Mouse (Mus musculus): ENCODE results near the gene Tmem130. TPM values are rescaled to one million over a fixed set of nuclear protein-coding genes. Genes with fewer than 3 reads are reported as not detected.

Tmem130 gene
- polyA plus RNA-seq (2014; fragmentation: Nextera tagmentation; extraction: Ambion mirVana), result 20.1 and 22.9 TPM in 2 replicates

GRCm38 (mm10) chr5:144761161-144761868 lies at the start of gene Tmem130:
Tmem130 (minus strand) TSS chr5:144761818.
- H3K4me1 ChIP-seq (replicated peaks; ENCODE audit: control insufficient read depth, insufficient read depth, low read length), result 0 out of 2 replicates have a peak, but pooled peaks cover 3% of the 10 kb centered on the region
- peak within 1 kb of the TSS; percentile 48 for H3K9ac ChIP-seq (ENCODE audit: low read depth, low read length)
- H3K27ac ChIP-seq (ENCODE audit: low read depth, low read length), result no peak within 1 kb of the TSS
- ATAC-seq (ENCODE audit: low FRiP score) (peak; percentile 72), DNase-seq (ENCODE audit: low spot score) (peak; percentile 61)
- WGBS, result 2% methylated on average over 35 of the region's 38 CpGs
- H3K9me3 ChIP-seq (ENCODE audit: control insufficient read depth, low read length), result no peaks in the 10 kb centered on the region
- H3K4me2 ChIP-seq (replicated peaks; ENCODE audit: low read depth, low read length), result peak within 1 kb of the TSS; percentile 63
- H3K27me3 ChIP-seq (ENCODE audit: control insufficient read depth, insufficient read depth, low read length), result no peaks in the 10 kb centered on the region; the same call in 1 of the 2 replicates
- peak within 1 kb of the TSS; percentile 33 for H3K4me3 ChIP-seq (ENCODE audit: low read depth, low read length)
- no peaks in the 10 kb centered on the region for H3K36me3 ChIP-seq (ENCODE audit: control insufficient read depth, insufficient read depth, low read length)

GRCm38 (mm10) chr5:144806931-144807330 lies 45.3 kb upstream of the Tmem130 start:
- no peaks in the 10 kb centered on the region for H3K4me1 ChIP-seq (replicated peaks; ENCODE audit: control insufficient read depth, insufficient read depth, low read length)
- ATAC-seq (ENCODE audit: low FRiP score) (no peak), DNase-seq (ENCODE audit: low spot score) (no peak)
- no peaks in the 10 kb centered on the region for H3K9me3 ChIP-seq (ENCODE audit: control insufficient read depth, low read length)
- H3K4me2 ChIP-seq (replicated peaks; ENCODE audit: low read depth, low read length), result no peak overlapping the region
- no peak overlapping the region for H3K9ac ChIP-seq (ENCODE audit: low read depth, low read length)
- peaks cover 50% of the 10 kb centered on the region for H3K36me3 ChIP-seq (ENCODE audit: control insufficient read depth, insufficient read depth, low read length)
- no peak overlapping the region for H3K27ac ChIP-seq (ENCODE audit: low read depth, low read length)
- 98% methylated on average over 10 of the region's 10 CpGs for WGBS
- no peak overlapping the region for H3K4me3 ChIP-seq (ENCODE audit: low read depth, low read length)
- no peaks in the 10 kb centered on the region for H3K27me3 ChIP-seq (ENCODE audit: control insufficient read depth, insufficient read depth, low read length)

- peaks cover 46% of the 10 kb centered on the region for H3K36me3 ChIP-seq (ENCODE audit: control insufficient read depth, insufficient read depth, low read length)
- DNase-seq (ENCODE audit: low spot score), result no peak
These were observed 42.6 kb upstream of the Tmem130 start for GRCm38 (mm10) chr5:144804181-144804580.

GRCm38 (mm10) chr5:144803066-144803465 lies 41.4 kb upstream of the Tmem130 start:
- H3K27ac ChIP-seq (ENCODE audit: low read depth, low read length), result no peak overlapping the region
- H3K9ac ChIP-seq (ENCODE audit: low read depth, low read length), result no peak overlapping the region
- H3K4me2 ChIP-seq (replicated peaks; ENCODE audit: low read depth, low read length), result no peak overlapping the region
- H3K4me1 ChIP-seq (replicated peaks; ENCODE audit: control insufficient read depth, insufficient read depth, low read length), result no peaks in the 10 kb centered on the region
- no peaks in the 10 kb centered on the region for H3K9me3 ChIP-seq (ENCODE audit: control insufficient read depth, low read length)
- ATAC-seq (ENCODE audit: low FRiP score) (no peak), DNase-seq (ENCODE audit: low spot score) (no peak)
- peaks cover 42% of the 10 kb centered on the region for H3K36me3 ChIP-seq (ENCODE audit: control insufficient read depth, insufficient read depth, low read length)
- H3K27me3 ChIP-seq (ENCODE audit: control insufficient read depth, insufficient read depth, low read length), result no peaks in the 10 kb centered on the region
- WGBS, result 91% methylated on average over 8 of the region's 8 CpGs
- no peak overlapping the region for H3K4me3 ChIP-seq (ENCODE audit: low read depth, low read length)

More at GRCm38 (mm10) chr5:144804181-144804580, 42.6 kb upstream of the Tmem130 start:
- Histone ChIP-seq H3K9ac (ENCODE audit: low read depth, low read length) (no peak overlapping the region), H3K4me2 (replicated peaks; ENCODE audit: low read depth, low read length) (no peak overlapping the region), H3K27me3 (ENCODE audit: control insufficient read depth, insufficient read depth, low read length) (no peaks in the 10 kb centered on the region), H3K4me3 (ENCODE audit: low read depth, low read length) (no peak overlapping the region), H3K9me3 (ENCODE audit: control insufficient read depth, low read length) (no peaks in the 10 kb centered on the region), H3K27ac (ENCODE audit: low read depth, low read length) (no peak overlapping the region), H3K4me1 (replicated peaks; ENCODE audit: control insufficient read depth, insufficient read depth, low read length) (no peaks in the 10 kb centered on the region)
- WGBS, result 93% methylated on average over 7 of the region's 7 CpGs
- no peak for ATAC-seq (ENCODE audit: low FRiP score)

GRCm38 (mm10) chr5:144797116-144797515 lies 35.5 kb upstream of the Tmem130 start:
- no peak overlapping the region for H3K9ac ChIP-seq (ENCODE audit: low read depth, low read length)
- peaks cover 31% of the 10 kb centered on the region for H3K36me3 ChIP-seq (ENCODE audit: control insufficient read depth, insufficient read depth, low read length)
- no peaks in the 10 kb centered on the region for H3K27me3 ChIP-seq (ENCODE audit: control insufficient read depth, insufficient read depth, low read length)
- H3K9me3 ChIP-seq (ENCODE audit: control insufficient read depth, low read length), result no peaks in the 10 kb centered on the region
- no peak overlapping the region for H3K4me2 ChIP-seq (replicated peaks; ENCODE audit: low read depth, low read length)
- WGBS, result 96% methylated on average over 7 of the region's 7 CpGs
- H3K4me3 ChIP-seq (ENCODE audit: low read depth, low read length), result no peak overlapping the region
- no peak overlapping the region for H3K27ac ChIP-seq (ENCODE audit: low read depth, low read length)
- DNase-seq (ENCODE audit: low spot score), result no peak
- no peaks in the 10 kb centered on the region for H3K4me1 ChIP-seq (replicated peaks; ENCODE audit: control insufficient read depth, insufficient read depth, low read length)
- no peak for ATAC-seq (ENCODE audit: low FRiP score)

- 81% methylated on average over 6 of the region's 6 CpGs for whole genome bisulfite sequencing
- no peak overlapping the region for H3K4me2 ChIP-seq (replicated peaks; ENCODE audit: low read depth, low read length)
- no peak overlapping the region for H3K27ac ChIP-seq (ENCODE audit: low read depth, low read length)
- ATAC-seq (ENCODE audit: low FRiP score) (no peak), DNase-seq (ENCODE audit: low spot score) (peak; percentile 41)
- H3K9me3 ChIP-seq (ENCODE audit: control insufficient read depth, low read length), result no peaks in the 10 kb centered on the region
- no peak overlapping the region for H3K9ac ChIP-seq (ENCODE audit: low read depth, low read length)
- H3K36me3 ChIP-seq (ENCODE audit: control insufficient read depth, insufficient read depth, low read length), result peaks cover 28% of the 10 kb centered on the region; the same call in 1 of the 2 replicates
- H3K4me3 ChIP-seq (ENCODE audit: low read depth, low read length), result no peak overlapping the region
- no peaks in the 10 kb centered on the region for H3K27me3 ChIP-seq (ENCODE audit: control insufficient read depth, insufficient read depth, low read length)
- no peaks in the 10 kb centered on the region for H3K4me1 ChIP-seq (replicated peaks; ENCODE audit: control insufficient read depth, insufficient read depth, low read length)
These were observed 33.1 kb upstream of the Tmem130 start for GRCm38 (mm10) chr5:144794687-144795086.

GRCm38 (mm10) chr5:144793374-144793773 lies 31.8 kb upstream of the Tmem130 start:
- ATAC-seq (ENCODE audit: low FRiP score), result no peak
- 88% methylated on average over 5 of the region's 5 CpGs for WGBS
- no peak overlapping the region for H3K4me3 ChIP-seq (ENCODE audit: low read depth, low read length)

GRCm38 (mm10) chr5:144786464-144786863 lies 24.8 kb upstream of the Tmem130 start:
- Histone ChIP-seq H3K4me3 (ENCODE audit: low read depth, low read length) (no peak overlapping the region), H3K4me1 (replicated peaks; ENCODE audit: control insufficient read depth, insufficient read depth, low read length) (no peaks in the 10 kb centered on the region), H3K27me3 (ENCODE audit: control insufficient read depth, insufficient read depth, low read length) (no peaks in the 10 kb centered on the region), H3K9me3 (ENCODE audit: control insufficient read depth, low read length) (no peaks in the 10 kb centered on the region), H3K36me3 (ENCODE audit: control insufficient read depth, insufficient read depth, low read length) (peaks cover 38% of the 10 kb centered on the region), H3K4me2 (replicated peaks; ENCODE audit: low read depth, low read length) (no peak overlapping the region), H3K27ac (ENCODE audit: low read depth, low read length) (no peak overlapping the region), H3K9ac (ENCODE audit: low read depth, low read length) (no peak overlapping the region)
- WGBS, result 97% methylated on average over 18 of the region's 18 CpGs
- ATAC-seq (ENCODE audit: low FRiP score) (no peak), DNase-seq (ENCODE audit: low spot score) (no peak)

More at GRCm38 (mm10) chr5:144793374-144793773, 31.8 kb upstream of the Tmem130 start:
- Histone ChIP-seq H3K4me2 (replicated peaks; ENCODE audit: low read depth, low read length) (no peak overlapping the region), H3K36me3 (ENCODE audit: control insufficient read depth, insufficient read depth, low read length) (peaks cover 29% of the 10 kb centered on the region), H3K27ac (ENCODE audit: low read depth, low read length) (no peak overlapping the region), H3K4me1 (replicated peaks; ENCODE audit: control insufficient read depth, insufficient read depth, low read length) (no peaks in the 10 kb centered on the region), H3K9me3 (ENCODE audit: control insufficient read depth, low read length) (no peaks in the 10 kb centered on the region), H3K27me3 (ENCODE audit: control insufficient read depth, insufficient read depth, low read length) (no peaks in the 10 kb centered on the region), H3K9ac (ENCODE audit: low read depth, low read length) (no peak overlapping the region)
- no peak for DNase-seq (ENCODE audit: low spot score)

GRCm38 (mm10) chr5:144780654-144781053 lies 19.0 kb upstream of the Tmem130 start:
- Histone ChIP-seq H3K4me1 (replicated peaks; ENCODE audit: control insufficient read depth, insufficient read depth, low read length) (no peaks in the 10 kb centered on the region), H3K36me3 (ENCODE audit: control insufficient read depth, insufficient read depth, low read length) (peaks cover 29% of the 10 kb centered on the region), H3K9me3 (ENCODE audit: control insufficient read depth, low read length) (no peaks in the 10 kb centered on the region), H3K4me3 (ENCODE audit: low read depth, low read length) (no peak overlapping the region), H3K9ac (ENCODE audit: low read depth, low read length) (no peak overlapping the region), H3K27me3 (ENCODE audit: control insufficient read depth, insufficient read depth, low read length) (no peaks in the 10 kb centered on the region), H3K4me2 (replicated peaks; ENCODE audit: low read depth, low read length) (no peak overlapping the region), H3K27ac (ENCODE audit: low read depth, low read length) (no peak overlapping the region)
- ATAC-seq (ENCODE audit: low FRiP score), result no peak
- whole genome bisulfite sequencing, result 82% methylated on average over 8 of the region's 8 CpGs
- no peak for DNase-seq (ENCODE audit: low spot score)

Measured in hindbrain, embryonic 11.5 days (tissue).